Mouse (Mus musculus) heart, postnatal 0 days (tissue): Measurements from ENCODE around the gene Nod2. TPM values are rescaled to one million over a fixed set of nuclear protein-coding genes. Genes with fewer than 3 reads are reported as not detected.
A peak's percentile ranks its signal among the peaks of the same experiment; 100 is the strongest.

Source experiments
- ATAC-seq: fragments of 200-750 bp; cut with Nextera tagmentation; 2 replicates; pipeline ENCODE4 v1.8.0; 2017; ENCODE audit warnings: low read depth, moderate number of reproducible peaks, moderate library complexity; ENCODE audit not compliant: insufficient read depth
- DNase-seq: peaks from one replicate; pipeline ENCODE4 v3.0.0-alpha.2; 2016; ENCODE audit warnings: low spot score
- H3K27ac ChIP-seq: fragments of 300-500 bp; sonication (generic); 2 replicates; pipeline ENCODE4 v1.5.1; 2014; ENCODE audit warnings: low read depth, mild to moderate bottlenecking
- H3K27me3 ChIP-seq: fragments of 300-500 bp; sonication (generic); 2 replicates; pipeline ENCODE4 v1.6.1; 2014; ENCODE audit warnings: low read length, mixed read lengths; ENCODE audit not compliant: control insufficient read depth, insufficient read depth
- H3K36me3 ChIP-seq: fragments of 300-500 bp; sonication (generic); replicated peaks from 2 replicates; pipeline ENCODE4 v1.6.1; 2014; ENCODE audit warnings: low read length, mixed read lengths; ENCODE audit not compliant: control insufficient read depth, insufficient read depth
- H3K4me1 ChIP-seq: fragments of 300-500 bp; sonication (generic); 2 replicates; pipeline ENCODE4 v1.6.1; 2014; ENCODE audit warnings: antibody characterized with exemption; ENCODE audit not compliant: control insufficient read depth, insufficient read depth
- H3K4me2 ChIP-seq: fragments of 300-500 bp; sonication (generic); 2 replicates; pipeline ENCODE4 v1.6.1; 2014; ENCODE audit warnings: low read depth, mild to moderate bottlenecking, low read length, moderate library complexity
- H3K4me3 ChIP-seq: fragments of 300-500 bp; sonication (generic); 2 replicates; pipeline ENCODE4 v1.5.1; 2014; ENCODE audit warnings: low read depth, low read length
- H3K9ac ChIP-seq: fragments of 300-500 bp; sonication (generic); replicated peaks from 2 replicates; pipeline ENCODE4 v1.6.1; 2014; ENCODE audit warnings: low read depth, low read length, mixed read lengths
- H3K9me3 ChIP-seq: fragments of 300-500 bp; sonication (generic); replicated peaks from 2 replicates; pipeline ENCODE4 v1.6.1; 2016; ENCODE audit warnings: low read length; ENCODE audit not compliant: control insufficient read depth
- CTCF ChIP-seq: IDR thresholded peaks from 2 replicates; pipeline ENCODE4 v1.5.1; 2016; ENCODE audit warnings: antibody characterized with exemption, control low read depth, low read depth
- EP300 ChIP-seq: IDR thresholded peaks from 2 replicates; pipeline ENCODE4 v1.6.1; 2016; ENCODE audit warnings: antibody characterized with exemption, low read depth
- WGBS: fragments of 180-500 bp; shearing (Covaris S2); extraction: QIAGEN DNeasy Blood & Tissue Kit; methylation state at CpG from one replicate; pipeline ENCODE4 v1.1.7; 2014; 5-methylcytosine and 5-hydroxymethylcytosine counted together
- polyA plus RNA-seq: library from polyadenylated mRNA; unstranded; fragments of >200 nt; fragmentation: Nextera tagmentation; extraction: Ambion mirVana; gene quantifications from 2 replicates; pipeline ENCODE4 v1.2.1, GENCODE M21; 2015
- total RNA-seq: library from RNA; depleted of rRNA; stranded (reverse); fragments of >200 nt; gene quantifications from 2 replicates; pipeline ENCODE4 v1.2.3, GENCODE M21; 2014; ENCODE audit warnings: low replicate concordance

Nod2 gene
- total and polyA plus RNA-seq, 2 experiments from 2014 or later = 0.10 TPM; not detected in 1

GRCm38 (mm10) chr8:88618612-88619011 lies 28.5 kb upstream of the Nod2 start:
- H3K4me1 ChIP-seq = no peaks in the 10 kb centered on the region
- no peaks in the 10 kb centered on the region for H3K27me3 ChIP-seq
- no peak overlapping the region for H3K9ac ChIP-seq
- H3K36me3 ChIP-seq = no peaks in the 10 kb centered on the region
- no peak for ATAC-seq
- no peaks in the 10 kb centered on the region for H3K9me3 ChIP-seq
- TF ChIP-seq EP300 = no peak
- TF ChIP-seq CTCF = no peak
- whole genome bisulfite sequencing = 46% methylated on average over 5 of the region's 5 CpGs
- no peak overlapping the region for H3K4me3 ChIP-seq
- no peak overlapping the region for H3K4me2 ChIP-seq
- DNase-seq = no peak
- no peak overlapping the region for H3K27ac ChIP-seq

GRCm38 (mm10) chr8:88619513-88619912 lies 27.6 kb upstream of the Nod2 start:
- WGBS = 71% methylated on average over 3 of the region's 3 CpGs
- Histone ChIP-seq H3K9me3 (no peaks in the 10 kb centered on the region), H3K27ac (no peak overlapping the region), H3K4me1 (no peaks in the 10 kb centered on the region), H3K4me3 (no peak overlapping the region), H3K27me3 (no peaks in the 10 kb centered on the region), H3K36me3 (no peaks in the 10 kb centered on the region), H3K9ac (no peak overlapping the region), H3K4me2 (no peak overlapping the region)
- TF ChIP-seq EP300 = no peak
- TF ChIP-seq CTCF = peak; percentile 42
- no peak for ATAC-seq
- DNase-seq = no peak

DNA sequence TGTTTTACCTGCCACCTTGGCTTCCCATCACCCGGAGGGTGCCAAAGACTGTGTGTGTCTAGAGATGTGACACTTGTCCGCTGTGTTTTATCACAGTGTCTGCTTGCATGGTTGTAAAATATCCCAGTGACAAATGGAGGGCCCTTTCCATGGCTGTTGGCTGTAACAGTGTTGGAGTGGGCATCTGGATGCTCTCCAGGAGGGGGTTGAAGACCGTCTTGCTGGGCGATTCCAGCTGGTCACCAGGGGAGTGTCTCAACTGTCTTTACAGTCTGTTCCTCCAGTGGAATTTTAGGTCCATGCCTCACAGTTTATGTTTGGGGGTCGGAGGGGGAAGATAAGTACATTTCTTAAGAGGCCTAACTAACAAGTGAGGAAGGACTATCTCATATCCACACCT lies 26.2 kb upstream of the Nod2 start:
- TF ChIP-seq CTCF = no peak
- Histone ChIP-seq H3K9me3 (no peaks in the 10 kb centered on the region), H3K36me3 (no peaks in the 10 kb centered on the region), H3K4me1 (no peaks in the 10 kb centered on the region), H3K4me3 (no peak overlapping the region), H3K4me2 (no peak overlapping the region), H3K27ac (no peak overlapping the region), H3K9ac (no peak overlapping the region), H3K27me3 (peaks cover 8% of the 10 kb centered on the region)
- ATAC-seq (0 out of 2 replicates have a peak, but pooled peaks have one; percentile 16), DNase-seq (no peak)
- 53% methylated on average over 5 of the region's 5 CpGs for WGBS

DNA sequence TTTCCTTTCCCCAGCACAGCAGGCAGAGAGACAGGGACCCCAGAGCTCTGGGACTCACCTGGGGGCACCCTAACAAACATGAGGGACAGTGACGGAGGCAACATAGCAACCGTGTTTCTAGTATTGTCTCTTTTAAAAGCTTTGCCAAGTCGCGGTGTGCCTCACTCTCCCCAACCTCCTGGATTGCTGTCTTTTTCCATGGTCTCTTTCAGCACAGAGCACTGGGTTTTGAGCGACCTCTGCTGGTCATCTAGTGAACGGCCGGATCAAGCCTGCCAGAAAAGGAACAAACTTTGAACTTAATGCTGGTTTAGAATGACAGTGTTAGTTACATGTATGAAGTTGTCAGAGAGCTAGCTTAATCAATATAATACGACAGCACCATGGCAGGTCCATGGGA lies 25.7 kb upstream of the Nod2 start:
- H3K27me3 ChIP-seq = peaks cover 12% of the 10 kb centered on the region
- H3K27ac ChIP-seq = no peak overlapping the region
- H3K9me3 ChIP-seq = no peaks in the 10 kb centered on the region
- TF ChIP-seq CTCF = peak; percentile 99
- TF ChIP-seq EP300 = no peak
- H3K4me1 ChIP-seq = no peaks in the 10 kb centered on the region
- no peak overlapping the region for H3K4me3 ChIP-seq
- WGBS = under 1% methylated on average over 8 of the region's 8 CpGs
- peak; percentile 54; the same call in 1 of the 2 replicates for ATAC-seq
- peak; percentile 76 for DNase-seq
- H3K4me2 ChIP-seq = no peak overlapping the region
- no peak overlapping the region for H3K9ac ChIP-seq
- no peaks in the 10 kb centered on the region for H3K36me3 ChIP-seq

GRCm38 (mm10) chr8:88623351-88623750 lies 23.8 kb upstream of the Nod2 start:
- no peak for DNase-seq
- no peak overlapping the region for H3K9ac ChIP-seq
- H3K4me2 ChIP-seq = no peak overlapping the region
- TF ChIP-seq EP300 (no peak), CTCF (no peak)
- ATAC-seq = no peak
- H3K9me3 ChIP-seq = no peaks in the 10 kb centered on the region
- H3K36me3 ChIP-seq = no peaks in the 10 kb centered on the region
- H3K4me1 ChIP-seq = peaks cover 7% of the 10 kb centered on the region; the same call in 1 of the 2 replicates
- no peak overlapping the region for H3K27ac ChIP-seq
- H3K27me3 ChIP-seq = peaks cover 23% of the 10 kb centered on the region
- no peak overlapping the region for H3K4me3 ChIP-seq
- 82% methylated on average over 3 of the region's 3 CpGs for WGBS

- ATAC-seq (no peak), DNase-seq (no peak)
- WGBS = 61% methylated on average over 3 of the region's 3 CpGs
- TF ChIP-seq CTCF = no peak
- no peak for TF ChIP-seq EP300
- Histone ChIP-seq H3K4me1 (peaks cover 7% of the 10 kb centered on the region; the same call in 1 of the 2 replicates), H3K4me3 (no peak overlapping the region), H3K9ac (no peak overlapping the region), H3K36me3 (no peaks in the 10 kb centered on the region), H3K9me3 (no peaks in the 10 kb centered on the region), H3K27me3 (peaks cover 28% of the 10 kb centered on the region), H3K4me2 (no peak overlapping the region), H3K27ac (no peak overlapping the region)
Observed at GRCm38 (mm10) chr8:88624276-88624675, 22.8 kb upstream of the Nod2 start.
